Mouse (Mus musculus) R1 (cell line): Measurements from ENCODE around the gene Zfp423.

Experiments
- DNase-seq: peaks from one replicate; pipeline ENCODE4 v3.0.0-alpha.2; 2018; ENCODE audit warnings: low read depth, low spot score

Gene Zfp423

GRCm38 (mm10) chr8:87702051-87702521, 257.3 kb downstream of the Zfp423 start:
- DNase-seq, result no peak

GRCm38 (mm10) chr8:87701583-87701982, 257.8 kb downstream of the Zfp423 start:
- DNase-seq, result no peak

GRCm38 (mm10) chr8:87700321-87700720, 259.1 kb downstream of the Zfp423 start:
- peak; percentile 87 for DNase-seq

- no peak for DNase-seq
Observed at GRCm38 (mm10) chr8:87697127-87697526, 262.3 kb downstream of the Zfp423 start.

- peak; percentile 85 for DNase-seq
Observed at GRCm38 (mm10) chr8:87693741-87694140, 265.7 kb downstream of the Zfp423 start.

GRCm38 (mm10) chr8:87690100-87691095, 269.0 kb downstream of the Zfp423 start:
- DNase-seq, result peak; percentile 47

GRCm38 (mm10) chr8:87689192-87689591, 270.2 kb downstream of the Zfp423 start:
- DNase-seq, result no peak

- no peak for DNase-seq
Observed at GRCm38 (mm10) chr8:87688348-87688747, 271.0 kb downstream of the Zfp423 start.

- no peak for DNase-seq
Observed at GRCm38 (mm10) chr8:87686986-87687698, 272.3 kb downstream of the Zfp423 start.

GRCm38 (mm10) chr8:87686026-87686425, 273.4 kb downstream of the Zfp423 start:
- no peak for DNase-seq

GRCm38 (mm10) chr8:87685392-87685791, 274.0 kb downstream of the Zfp423 start:
- no peak for DNase-seq

GRCm38 (mm10) chr8:87682066-87682465, 277.3 kb downstream of the Zfp423 start:
- no peak for DNase-seq

GRCm38 (mm10) chr8:87680034-87680433, 279.4 kb downstream of the Zfp423 start:
- no peak for DNase-seq

GRCm38 (mm10) chr8:87679431-87680003, 279.9 kb downstream of the Zfp423 start:
- no peak for DNase-seq

- DNase-seq, result no peak
Observed at GRCm38 (mm10) chr8:87675411-87675810, 284.0 kb downstream of the Zfp423 start.

GRCm38 (mm10) chr8:87674157-87674556, 285.2 kb downstream of the Zfp423 start:
- no peak for DNase-seq

- no peak for DNase-seq
Observed at GRCm38 (mm10) chr8:87672214-87672613, 287.2 kb downstream of the Zfp423 start.

GRCm38 (mm10) chr8:87671209-87671970, 288.0 kb downstream of the Zfp423 start:
- DNase-seq, result no peak

GRCm38 (mm10) chr8:87670232-87670631, 289.2 kb downstream of the Zfp423 start:
- no peak for DNase-seq

- no peak for DNase-seq
Observed at GRCm38 (mm10) chr8:87668736-87669135, 290.7 kb downstream of the Zfp423 start.

- DNase-seq, result no peak
Observed at GRCm38 (mm10) chr8:87667914-87668643, 291.3 kb downstream of the Zfp423 start.
